Comparison of ENCODE assay signal across 9 mouse cellular contexts in genomic region chr1:182140370-182140769, GRCm38 (mm10). TPM values are rescaled to one million over a fixed set of nuclear protein-coding genes. Genes with fewer than 3 reads are reported as not detected.
A peak's percentile ranks its signal among the peaks of the same experiment; 100 is the strongest.
DNase-seq lines count a peak whose midpoint lies in the region; ATAC-seq and TF ChIP-seq lines count a peak whose summit lies in the region.
"Had no signal": no experiment of that assay in that cellular context is flagged by ENCODE, and none has a peak within 500 bp of the region (broad histone marks: within the 10 kb centered on the region; RNA-seq: fewer than 3 reads in every experiment).

No protein-coding gene starts in this region.

- no peaks in the 10 kb centered on the region for H3K36me3 ChIP-seq in E14TG2a.4 (ENCODE audit: insufficient read depth, low read length)
- H3K36me3 ChIP-seq in forebrain, embryonic 15.5 days, result no peaks in the 10 kb centered on the region

- intact Hi-C loops in heart, postnatal 25 days (cut with DNase I), result loop anchor here (1.0 kb wide), 1 partner anchor 252 kb away; no protein-coding TSS in a partner anchor

- peak; percentile 65 for DNase-seq in c-Kit-positive CD71-positive TER-119-positive erythroid progenitor cells, embryonic 14.5 days (ENCODE audit: low spot score)
- DNase-seq in heart, postnatal 25 days (ENCODE audit: low spot score), result peak; percentile 17
- DNase-seq in layer of hippocampus, adult 18-20 months (ENCODE audit: low spot score in 2 of 2), result peak; percentile 61 to 88
- peak; percentile 73 to 75 for DNase-seq in lung, adult 18-20 months
- peak; percentile 41 to 42 for DNase-seq in thymus, adult 18-20 months

- H3K9me3 ChIP-seq in E14TG2a.4 (ENCODE audit: low read length), result no peaks in the 10 kb centered on the region
- no peaks in the 10 kb centered on the region for H3K9me3 ChIP-seq in forebrain, embryonic 15.5 days

- peak; percentile 98 for TF ChIP-seq CTCF in E14TG2a.4 (conservative IDR thresholded peaks at IDR 0.05; ENCODE audit: low read length)
- peak; percentile 66 for TF ChIP-seq CTCF in olfactory bulb, adult 2 months (IDR thresholded peaks at IDR 0.05; ENCODE audit: insufficient read depth, low read depth, low read length)

- ATAC-seq in forebrain, embryonic 15.5 days (replicated peaks), result peak; percentile 79; the same call in 1 of the 2 replicates

- no peak overlapping the region for H3K27ac ChIP-seq in forebrain, embryonic 15.5 days (replicated peaks)
- no peak overlapping the region for H3K27ac ChIP-seq in olfactory bulb, adult 2 months (ENCODE audit: insufficient read depth, low read depth, low read length)

- H3K4me2 ChIP-seq in forebrain, embryonic 15.5 days (replicated peaks), result no peak overlapping the region

- WGBS in forebrain, embryonic 15.5 days, result under 1% methylated on average over 6 of the region's 6 CpGs
- 3% methylated on average over 6 of the region's 6 CpGs for WGBS in olfactory bulb, adult 2 months

- H3K4me3 ChIP-seq in E14TG2a.4 (replicated peaks; ENCODE audit: low read length), result peak overlapping the region; percentile 59
- H3K4me3 ChIP-seq in forebrain, embryonic 15.5 days, result no peak overlapping the region
- H3K4me3 ChIP-seq in olfactory bulb, adult 2 months (ENCODE audit: insufficient read depth, low read depth, low read length), result no peak overlapping the region

- H3K4me1 ChIP-seq in E14TG2a.4 (replicated peaks; ENCODE audit: low read depth, low read length), result peaks cover 43% of the 10 kb centered on the region
- peaks cover 2% of the 10 kb centered on the region; the same call in 1 of the 2 replicates for H3K4me1 ChIP-seq in forebrain, embryonic 15.5 days
- peaks cover 5% of the 10 kb centered on the region; the same call in 1 of the 2 replicates for H3K4me1 ChIP-seq in olfactory bulb, adult 2 months (ENCODE audit: control insufficient read depth, insufficient read depth, low read length)

- H3K27me3 ChIP-seq in E14TG2a.4 (ENCODE audit: insufficient read depth, low read length), result peaks cover 30% of the 10 kb centered on the region
- H3K27me3 ChIP-seq in forebrain, embryonic 15.5 days, result no peaks in the 10 kb centered on the region

- no peak overlapping the region for H3K9ac ChIP-seq in forebrain, embryonic 15.5 days (replicated peaks)

- no peak for TF ChIP-seq POLR2A in olfactory bulb, adult 2 months (IDR thresholded peaks at IDR 0.05; ENCODE audit: insufficient read depth, low read depth, low read length)

RNA-seq across cellular contexts. Expression of gene Srp9, which starts 15.8 kb away (rescaled TPM):
- polyA plus RNA-seq in forebrain, embryonic 15.5 days (2015; fragmentation: Nextera tagmentation; extraction: Ambion mirVana), result 127 and 133 TPM in 2 replicates
- total RNA-seq in heart, postnatal 25 days (2021), result 10 to 100 TPM; 39.8 to 42.7 TPM
- total RNA-seq in layer of hippocampus, adult 18-20 months (2021), result 10 to 100 TPM; 71.7 to 73.8 TPM
- not detected in 2 replicates for polyA plus RNA-seq in olfactory bulb, adult 2 months (2012; ENCODE audit: insufficient read depth, insufficient read length, low replicate concordance, missing spikeins)

RNA-seq across cellular contexts. Expression of gene Vmn1r1, which starts 23.9 kb away (rescaled TPM):
- polyA plus RNA-seq in forebrain, embryonic 15.5 days (2015; fragmentation: Nextera tagmentation; extraction: Ambion mirVana), result not detected in 2 replicates
- not detected for total RNA-seq in heart, postnatal 25 days (2021)
- total RNA-seq in layer of hippocampus, adult 18-20 months (2021), result not detected
- not detected in 2 replicates for polyA plus RNA-seq in olfactory bulb, adult 2 months (2012; ENCODE audit: insufficient read depth, insufficient read length, low replicate concordance, missing spikeins)
- polyA plus RNA-seq: gonadal fat pad, adult 2 months had no signal

Comparison
In these comparisons a context has a peak if more than half of its experiments do, and no peak if none do; other contexts are left out.
1. DNase-seq: peak in every context shown above with its lines; median percentile 74 in layer of hippocampus, adult 18-20 months; 74 in lung, adult 18-20 months; 65 in c-Kit-positive CD71-positive TER-119-positive erythroid progenitor cells, embryonic 14.5 days; 42 in thymus, adult 18-20 months; 17 in heart, postnatal 25 days.